Mouse (Mus musculus) forebrain, embryonic 11.5 days (tissue): Measurements from ENCODE around the gene Zfp109. TPM values are rescaled to one million over a fixed set of nuclear protein-coding genes. Genes with fewer than 3 reads are reported as not detected.

Source experiments
- ATAC-seq: fragments of 200-750 bp; cut with Nextera tagmentation; replicated peaks from 2 replicates; pipeline ENCODE4 v1.8.0; 2017; ENCODE audit warnings: moderate TSS enrichment; ENCODE audit not compliant: low FRiP score
- DNase-seq: peaks from one replicate; pipeline ENCODE4 v3.0.0-alpha.2; 2017; ENCODE audit warnings: low spot score
- H3K27ac ChIP-seq: fragments of 300-500 bp; sonication (generic); 2 replicates; pipeline ENCODE4 v1.5.1; 2014; ENCODE audit warnings: low read depth, low read length
- H3K27me3 ChIP-seq: fragments of 300-500 bp; sonication (generic); 2 replicates; pipeline ENCODE4 v1.6.1; 2014; ENCODE audit warnings: mild to moderate bottlenecking, low read length, mixed read lengths; ENCODE audit not compliant: control insufficient read depth, insufficient read depth
- H3K36me3 ChIP-seq: fragments of 300-500 bp; sonication (generic); 2 replicates; pipeline ENCODE4 v1.6.1; 2014; ENCODE audit warnings: mild to moderate bottlenecking, low read length, moderate library complexity, mixed read lengths; ENCODE audit not compliant: control insufficient read depth, insufficient read depth
- H3K4me1 ChIP-seq: fragments of 300-500 bp; sonication (generic); replicated peaks from 2 replicates; pipeline ENCODE4 v1.6.1; 2014; ENCODE audit warnings: low read length, mixed read lengths; ENCODE audit not compliant: control insufficient read depth, insufficient read depth
- H3K4me2 ChIP-seq: fragments of 300-500 bp; sonication (generic); 2 replicates; pipeline ENCODE4 v1.6.1; 2014; ENCODE audit warnings: low read depth, mild to moderate bottlenecking, low read length, moderate library complexity, mixed read lengths; ENCODE audit not compliant: severe bottlenecking
- H3K4me3 ChIP-seq: fragments of 300-500 bp; sonication (generic); 2 replicates; pipeline ENCODE4 v1.5.1; 2014; ENCODE audit warnings: low read depth, low read length
- H3K9ac ChIP-seq: fragments of 300-500 bp; sonication (generic); 2 replicates; pipeline ENCODE4 v1.6.1; 2014; ENCODE audit warnings: low read length
- H3K9me3 ChIP-seq: fragments of 300-500 bp; sonication (generic); 2 replicates; pipeline ENCODE4 v1.6.1; 2016; ENCODE audit warnings: low read length, mixed read lengths; ENCODE audit not compliant: control insufficient read depth
- WGBS: fragments of 180-500 bp; shearing (Covaris S2); extraction: QIAGEN DNeasy Blood & Tissue Kit; methylation state at CpG from one replicate; pipeline ENCODE4 v1.1.7; 2014; 5-methylcytosine and 5-hydroxymethylcytosine counted together
- polyA plus RNA-seq: library from polyadenylated mRNA; unstranded; fragments of >200 nt; fragmentation: Nextera tagmentation; extraction: Ambion mirVana; gene quantifications from 2 replicates; pipeline ENCODE4 v1.2.1, GENCODE M21; 2014

The Zfp109 gene
- polyA plus RNA-seq, 1 experiment from 2014 or later = 5.7 TPM

GRCm38 (mm10) chr7:24270288-24270672 is 32.9 kb upstream of the Zfp109 start, which contains the start of gene Zfp93:
Gene Zfp93 (plus strand): TSS chr7:24270420.
- H3K27me3 ChIP-seq = no peaks in the 10 kb centered on the region
- H3K4me1 ChIP-seq = no peaks in the 10 kb centered on the region
- ATAC-seq = peak; percentile 95
- DNase-seq = peak; percentile 88
- peak within 1 kb of the TSS; percentile 56 for H3K4me3 ChIP-seq
- WGBS = under 1% methylated on average over 12 of the region's 12 CpGs
- peak within 1 kb of the TSS; percentile 74 for H3K4me2 ChIP-seq
- peak within 1 kb of the TSS; percentile 74 for H3K9ac ChIP-seq
- H3K9me3 ChIP-seq = no peaks in the 10 kb centered on the region
- H3K27ac ChIP-seq = no peak within 1 kb of the TSS
- peaks cover 3% of the 10 kb centered on the region; the same call in 1 of the 2 replicates for H3K36me3 ChIP-seq

DNA sequence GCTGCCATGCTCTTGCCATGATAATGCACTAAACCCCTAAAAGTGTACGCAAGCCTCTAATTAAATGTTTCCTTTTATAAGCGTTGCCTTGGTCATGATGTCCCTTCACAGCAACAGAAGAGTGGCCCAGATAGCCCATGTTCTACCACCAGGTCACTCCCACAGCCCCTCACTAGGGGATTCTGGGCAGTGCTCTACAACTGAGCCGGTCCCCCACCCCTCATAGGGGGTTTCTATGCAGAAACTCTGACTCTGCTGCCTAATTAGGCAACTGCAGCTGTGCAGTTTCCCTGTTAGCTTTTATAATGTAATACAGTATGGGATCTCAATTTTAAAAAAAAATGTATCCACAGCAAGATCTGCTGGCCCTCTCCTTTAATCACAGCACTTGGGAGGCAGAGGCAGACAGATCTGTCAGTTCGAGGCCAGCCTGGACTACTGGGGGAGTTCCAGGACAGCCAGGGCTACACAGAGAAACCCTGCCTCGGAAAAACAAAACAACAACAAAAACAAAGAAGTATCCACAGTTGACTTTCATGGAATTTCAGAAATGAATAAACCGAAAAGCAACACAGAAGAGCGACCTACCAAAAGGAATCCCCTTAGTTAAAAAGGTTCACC is 32.4 kb upstream of the Zfp109 start:
- peak overlapping the region; percentile 56 for H3K4me3 ChIP-seq
- DNase-seq (no peak), ATAC-seq (peak; percentile 59)

GRCm38 (mm10) chr7:24269256-24269655 is 31.9 kb upstream of the Zfp109 start:
- Histone ChIP-seq H3K4me3 (no peak overlapping the region), H3K27ac (no peak overlapping the region)

More for the DNA sequence above, 32.4 kb upstream of the Zfp109 start:
- 35% methylated on average over 7 of the region's 7 CpGs for WGBS
- no peak overlapping the region for H3K27ac ChIP-seq
- peaks cover 3% of the 10 kb centered on the region; the same call in 1 of the 2 replicates for H3K36me3 ChIP-seq
- H3K27me3 ChIP-seq = no peaks in the 10 kb centered on the region
- H3K9ac ChIP-seq = peak overlapping the region; percentile 74; the same call in 1 of the 2 replicates
- H3K4me2 ChIP-seq = peak overlapping the region; percentile 74
- H3K9me3 ChIP-seq = no peaks in the 10 kb centered on the region
- no peaks in the 10 kb centered on the region for H3K4me1 ChIP-seq

GRCm38 (mm10) chr7:24268176-24269155 is 31.1 kb upstream of the Zfp109 start:
- Histone ChIP-seq H3K36me3 (no peaks in the 10 kb centered on the region), H3K9me3 (no peaks in the 10 kb centered on the region), H3K27ac (no peak overlapping the region), H3K4me2 (no peak overlapping the region; the same call in 1 of the 2 replicates), H3K4me1 (no peaks in the 10 kb centered on the region), H3K9ac (no peak overlapping the region), H3K27me3 (no peaks in the 10 kb centered on the region), H3K4me3 (no peak overlapping the region)
- WGBS = 71% methylated on average over 24 of the region's 24 CpGs
- ATAC-seq (no peak), DNase-seq (no peak)

More at GRCm38 (mm10) chr7:24269256-24269655, 31.9 kb upstream of the Zfp109 start:
- H3K4me2 ChIP-seq = no peak overlapping the region
- H3K36me3 ChIP-seq = no peaks in the 10 kb centered on the region; the same call in 1 of the 2 replicates
- WGBS = 77% methylated on average over 3 of the region's 3 CpGs
- no peaks in the 10 kb centered on the region for H3K4me1 ChIP-seq
- no peaks in the 10 kb centered on the region for H3K9me3 ChIP-seq
- no peak overlapping the region for H3K9ac ChIP-seq
- ATAC-seq = no peak
- no peaks in the 10 kb centered on the region for H3K27me3 ChIP-seq
- no peak for DNase-seq

- Histone ChIP-seq H3K9me3 (no peaks in the 10 kb centered on the region), H3K36me3 (no peaks in the 10 kb centered on the region), H3K4me3 (no peak overlapping the region), H3K9ac (no peak overlapping the region), H3K27ac (no peak overlapping the region), H3K27me3 (no peaks in the 10 kb centered on the region), H3K4me2 (no peak overlapping the region), H3K4me1 (no peaks in the 10 kb centered on the region)
- WGBS = 91% methylated on average over 4 of the region's 4 CpGs
- no peak for ATAC-seq
- no peak for DNase-seq
Measured at GRCm38 (mm10) chr7:24260000-24260312, 22.6 kb upstream of the Zfp109 start.

GRCm38 (mm10) chr7:24259306-24259999 is 22.1 kb upstream of the Zfp109 start:
- Histone ChIP-seq H3K27me3 (no peaks in the 10 kb centered on the region), H3K27ac (no peak overlapping the region), H3K9me3 (no peaks in the 10 kb centered on the region), H3K4me1 (no peaks in the 10 kb centered on the region), H3K4me3 (no peak overlapping the region), H3K4me2 (no peak overlapping the region), H3K36me3 (no peaks in the 10 kb centered on the region), H3K9ac (no peak overlapping the region)
- no peak for ATAC-seq
- WGBS = 91% methylated on average over 13 of the region's 13 CpGs
- no peak for DNase-seq

DNA sequence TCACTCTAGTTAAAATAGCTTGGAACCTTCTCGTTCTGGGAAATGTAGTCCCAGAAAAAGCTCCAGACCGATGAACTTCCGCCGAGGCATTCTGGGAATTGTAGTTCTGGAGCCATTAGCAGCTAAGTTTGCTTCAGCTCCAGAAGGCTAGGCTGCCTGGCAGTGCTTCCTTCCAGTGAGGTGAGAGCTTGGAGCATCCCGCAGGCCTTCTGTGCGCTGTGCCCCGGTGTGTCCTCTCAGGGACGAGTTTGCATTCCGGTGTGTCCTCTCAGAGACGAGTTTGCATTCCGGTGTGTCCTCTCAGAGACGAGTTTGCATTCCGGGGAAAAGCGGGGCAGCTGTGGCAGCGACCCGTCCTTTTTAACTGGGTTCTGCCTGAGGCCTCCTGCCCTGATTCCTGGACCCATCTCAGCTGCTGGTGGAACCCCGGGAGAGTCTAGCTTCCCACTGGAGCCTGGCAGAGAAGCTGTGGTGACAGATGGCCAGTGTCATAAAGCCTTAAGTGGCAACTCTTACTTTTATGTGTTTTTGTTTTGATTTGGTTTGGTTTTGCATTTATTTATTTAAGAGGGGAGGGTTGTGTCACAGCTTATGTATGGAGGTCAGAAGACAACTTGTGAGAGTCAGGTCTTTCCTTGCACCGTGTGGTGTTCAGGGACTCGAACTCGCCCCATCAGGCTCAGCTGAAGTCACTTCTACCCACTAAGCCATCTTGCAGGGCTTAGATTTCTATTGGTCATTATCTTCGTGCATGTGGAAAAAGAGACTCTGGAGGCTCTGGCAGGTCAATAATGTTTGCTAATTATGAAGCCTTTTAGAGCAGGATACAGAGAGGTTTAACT is 17.5 kb upstream of the Zfp109 start, which contains the start of gene Zfp108:
TSS of gene Zfp108 (plus strand) at position 162 of the 842 bp plus-strand sequence.
- Histone ChIP-seq H3K4me3 (peak within 1 kb of the TSS; percentile 36), H3K36me3 (no peaks in the 10 kb centered on the region), H3K27me3 (no peaks in the 10 kb centered on the region), H3K4me2 (peak within 1 kb of the TSS; percentile 51), H3K4me1 (no peaks in the 10 kb centered on the region), H3K9ac (peak within 1 kb of the TSS; percentile 53; the same call in 1 of the 2 replicates), H3K9me3 (no peaks in the 10 kb centered on the region), H3K27ac (no peak within 1 kb of the TSS)
- WGBS = 23% methylated on average over 21 of the region's 21 CpGs
- peak; percentile 75 for DNase-seq
- peak; percentile 90 for ATAC-seq
